Mouse (Mus musculus): ENCODE measurements around the gene Ccdc85c. TPM values are rescaled to one million over a fixed set of nuclear protein-coding genes. Genes with fewer than 3 reads are reported as not detected.

Gene Ccdc85c
- polyA plus RNA-seq, 2 experiments = 6.1 to 9.9 TPM

- no peaks in the 10 kb centered on the region for H3K9me3 ChIP-seq (ENCODE audit: control insufficient read depth, low read length)
- H3K27ac ChIP-seq (replicated peaks; ENCODE audit: low read depth, low read length) = peak overlapping the region; percentile 82
- under 1% methylated on average over 47 of the region's 47 CpGs for WGBS
- peak overlapping the region; percentile 71 for H3K4me3 ChIP-seq (replicated peaks; ENCODE audit: low read length)
- H3K36me3 ChIP-seq (ENCODE audit: control insufficient read depth, insufficient read depth, low read length) = no peaks in the 10 kb centered on the region
- no peaks in the 10 kb centered on the region for H3K27me3 ChIP-seq (ENCODE audit: control insufficient read depth, insufficient read depth, low read length)
- H3K4me1 ChIP-seq (ENCODE audit: control insufficient read depth, insufficient read depth, low read length) = peaks cover 49% of the 10 kb centered on the region
- ATAC-seq (ENCODE audit: low FRiP score, low read depth) (no peak), DNase-seq (ENCODE audit: low spot score) (peak; percentile 23)
- peak overlapping the region; percentile 78 for H3K4me2 ChIP-seq (replicated peaks; ENCODE audit: low read depth, low read length, severe bottlenecking)
- no peak for TF ChIP-seq POLR2A (IDR thresholded peaks at IDR 0.05; ENCODE audit: borderline replicate concordance, extremely low read depth, insufficient read depth, insufficient read length)
- H3K9ac ChIP-seq (ENCODE audit: low read depth, low read length, severe bottlenecking) = peak overlapping the region; percentile 65
Measured at GRCm38 (mm10) chr12:108275920-108276822, 946 bp upstream of the Ccdc85c start.

DNA sequence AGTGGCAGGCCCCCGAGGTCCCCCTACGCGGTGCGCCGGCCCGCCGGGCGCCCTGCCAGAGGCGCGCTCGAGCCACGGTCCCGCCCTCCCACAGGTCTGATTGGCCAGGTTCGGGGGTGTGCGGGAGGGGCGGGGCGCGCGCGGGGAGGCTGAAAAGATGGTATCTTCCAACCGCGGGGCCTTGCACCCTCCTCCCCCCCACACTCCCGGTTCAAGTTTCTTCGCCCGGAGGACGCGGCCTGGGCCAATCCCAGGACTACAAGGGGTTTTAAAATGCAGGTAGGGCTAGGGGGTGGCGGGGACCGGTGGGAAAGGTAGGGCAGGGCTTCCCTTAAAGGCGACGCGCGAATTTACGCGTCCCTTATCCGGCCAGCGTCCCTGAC lies 274 bp upstream of the Ccdc85c start:
- Histone ChIP-seq H3K9me3 (ENCODE audit: control insufficient read depth, low read length) (no peaks in the 10 kb centered on the region), H3K36me3 (ENCODE audit: control insufficient read depth, insufficient read depth, low read length) (no peaks in the 10 kb centered on the region), H3K4me1 (ENCODE audit: control insufficient read depth, insufficient read depth, low read length) (peaks cover 49% of the 10 kb centered on the region), H3K27ac (replicated peaks; ENCODE audit: low read depth, low read length) (peak overlapping the region; percentile 82), H3K9ac (ENCODE audit: low read depth, low read length, severe bottlenecking) (peak overlapping the region; percentile 65), H3K4me2 (replicated peaks; ENCODE audit: low read depth, low read length, severe bottlenecking) (peak overlapping the region; percentile 78), H3K27me3 (ENCODE audit: control insufficient read depth, insufficient read depth, low read length) (no peaks in the 10 kb centered on the region), H3K4me3 (replicated peaks; ENCODE audit: low read length) (peak overlapping the region; percentile 71)
- ATAC-seq (ENCODE audit: low FRiP score, low read depth) (peak; percentile 94), DNase-seq (ENCODE audit: low spot score) (peak; percentile 96)
- TF ChIP-seq POLR2A (IDR thresholded peaks at IDR 0.05; ENCODE audit: borderline replicate concordance, extremely low read depth, insufficient read depth, insufficient read length) = no peak
- WGBS = 0% methylated on average over 17 of the region's 37 CpGs

GRCm38 (mm10) chr12:108274313-108274595 lies 971 bp downstream of the Ccdc85c start:
- peak overlapping the region; percentile 89 for H3K4me2 ChIP-seq (replicated peaks; ENCODE audit: low read depth, low read length, severe bottlenecking)
- H3K4me1 ChIP-seq (ENCODE audit: control insufficient read depth, insufficient read depth, low read length) = peaks cover 49% of the 10 kb centered on the region
- H3K9ac ChIP-seq (ENCODE audit: low read depth, low read length, severe bottlenecking) = peak overlapping the region; percentile 68
- under 1% methylated on average over 31 of the region's 35 CpGs for WGBS
- no peak overlapping the region for H3K27ac ChIP-seq (replicated peaks; ENCODE audit: low read depth, low read length)
- no peaks in the 10 kb centered on the region for H3K36me3 ChIP-seq (ENCODE audit: control insufficient read depth, insufficient read depth, low read length)
- H3K9me3 ChIP-seq (ENCODE audit: control insufficient read depth, low read length) = no peaks in the 10 kb centered on the region
- H3K27me3 ChIP-seq (ENCODE audit: control insufficient read depth, insufficient read depth, low read length) = no peaks in the 10 kb centered on the region
- DNase-seq (ENCODE audit: low spot score) = no peak
- ATAC-seq (ENCODE audit: low FRiP score, low read depth) = no peak
- TF ChIP-seq POLR2A (IDR thresholded peaks at IDR 0.05; ENCODE audit: borderline replicate concordance, extremely low read depth, insufficient read depth, insufficient read length) = no peak
- H3K4me3 ChIP-seq (replicated peaks; ENCODE audit: low read length) = peak overlapping the region; percentile 71

GRCm38 (mm10) chr12:108273466-108274312 lies 1.5 kb downstream of the Ccdc85c start:
- peak overlapping the region; percentile 89 for H3K4me2 ChIP-seq (replicated peaks; ENCODE audit: low read depth, low read length, severe bottlenecking)
- 4% methylated on average over 21 of the region's 21 CpGs for WGBS
- no peaks in the 10 kb centered on the region for H3K9me3 ChIP-seq (ENCODE audit: control insufficient read depth, low read length)
- no peak overlapping the region for H3K27ac ChIP-seq (replicated peaks; ENCODE audit: low read depth, low read length)
- peak overlapping the region; percentile 71 for H3K4me3 ChIP-seq (replicated peaks; ENCODE audit: low read length)
- TF ChIP-seq POLR2A (IDR thresholded peaks at IDR 0.05; ENCODE audit: borderline replicate concordance, extremely low read depth, insufficient read depth, insufficient read length) = no peak
- no peaks in the 10 kb centered on the region for H3K36me3 ChIP-seq (ENCODE audit: control insufficient read depth, insufficient read depth, low read length)
- ATAC-seq (ENCODE audit: low FRiP score, low read depth) = no peak
- no peaks in the 10 kb centered on the region for H3K27me3 ChIP-seq (ENCODE audit: control insufficient read depth, insufficient read depth, low read length)
- peaks cover 49% of the 10 kb centered on the region for H3K4me1 ChIP-seq (ENCODE audit: control insufficient read depth, insufficient read depth, low read length)
- no peak for DNase-seq (ENCODE audit: low spot score)
- H3K9ac ChIP-seq (ENCODE audit: low read depth, low read length, severe bottlenecking) = peak overlapping the region; percentile 68

- Histone ChIP-seq H3K27me3 (ENCODE audit: control insufficient read depth, insufficient read depth, low read length) (no peaks in the 10 kb centered on the region), H3K4me3 (replicated peaks; ENCODE audit: low read length) (no peak overlapping the region), H3K9me3 (ENCODE audit: control insufficient read depth, low read length) (no peaks in the 10 kb centered on the region), H3K4me2 (replicated peaks; ENCODE audit: low read depth, low read length, severe bottlenecking) (peak overlapping the region; percentile 89), H3K4me1 (ENCODE audit: control insufficient read depth, insufficient read depth, low read length) (peaks cover 38% of the 10 kb centered on the region), H3K27ac (replicated peaks; ENCODE audit: low read depth, low read length) (no peak overlapping the region), H3K9ac (ENCODE audit: low read depth, low read length, severe bottlenecking) (no peak overlapping the region), H3K36me3 (ENCODE audit: control insufficient read depth, insufficient read depth, low read length) (no peaks in the 10 kb centered on the region)
- no peak for TF ChIP-seq POLR2A (IDR thresholded peaks at IDR 0.05; ENCODE audit: borderline replicate concordance, extremely low read depth, insufficient read depth, insufficient read length)
- DNase-seq (ENCODE audit: low spot score) (no peak), ATAC-seq (ENCODE audit: low FRiP score, low read depth) (no peak)
- 55% methylated on average over 7 of the region's 7 CpGs for WGBS
Measured at GRCm38 (mm10) chr12:108272143-108272635, 3.0 kb downstream of the Ccdc85c start.

Data from limb, embryonic 14.5 days (tissue).